Mouse (Mus musculus) erythroblast, embryonic 14.5 days (primary cell): Measurements from ENCODE around the gene Ndufab1. TPM values are rescaled to one million over a fixed set of nuclear protein-coding genes. Genes with fewer than 3 reads are reported as not detected.

Source experiments
- H3K27me3 ChIP-seq: 2 replicates; pipeline ENCODE4 v1.6.1; 2012; ENCODE audit warnings: inconsistent platforms; ENCODE audit not compliant: control insufficient read depth
- H3K36me3 ChIP-seq: 2 replicates; pipeline ENCODE4 v1.6.1; 2012; ENCODE audit warnings: mild to moderate bottlenecking, inconsistent platforms; ENCODE audit not compliant: control insufficient read depth
- H3K4me1 ChIP-seq: 2 replicates; pipeline ENCODE4 v1.6.1; 2012; ENCODE audit warnings: inconsistent platforms; ENCODE audit not compliant: control insufficient read depth
- H3K4me3 ChIP-seq: replicated peaks from 2 replicates; pipeline ENCODE3; 2012; ENCODE audit warnings: moderate library complexity, mild to moderate bottlenecking, inconsistent platforms
- H3K9me3 ChIP-seq: 2 replicates; pipeline ENCODE4 v1.6.1; 2012; ENCODE audit warnings: low read length, inconsistent platforms, mixed read lengths; ENCODE audit not compliant: control insufficient read depth
- GATA1 ChIP-seq: IDR thresholded peaks from 2 replicates; pipeline ENCODE4 v1.6.1; 2012; ENCODE audit warnings: low read length, inconsistent platforms, mixed read lengths
- TAL1 ChIP-seq: IDR thresholded peaks from 3 replicates; pipeline ENCODE4 v1.6.1; 2012; ENCODE audit warnings: low read length, inconsistent platforms, mixed read lengths
- polyA plus RNA-seq: library from polyadenylated mRNA; stranded (reverse); fragments of >175 nt; gene quantifications from 2 replicates; pipeline ENCODE4 v1.2.3, GENCODE M21; 2012

Ndufab1 gene
- polyA plus RNA-seq = 79.8 and 110 TPM in 2 replicates

DNA sequence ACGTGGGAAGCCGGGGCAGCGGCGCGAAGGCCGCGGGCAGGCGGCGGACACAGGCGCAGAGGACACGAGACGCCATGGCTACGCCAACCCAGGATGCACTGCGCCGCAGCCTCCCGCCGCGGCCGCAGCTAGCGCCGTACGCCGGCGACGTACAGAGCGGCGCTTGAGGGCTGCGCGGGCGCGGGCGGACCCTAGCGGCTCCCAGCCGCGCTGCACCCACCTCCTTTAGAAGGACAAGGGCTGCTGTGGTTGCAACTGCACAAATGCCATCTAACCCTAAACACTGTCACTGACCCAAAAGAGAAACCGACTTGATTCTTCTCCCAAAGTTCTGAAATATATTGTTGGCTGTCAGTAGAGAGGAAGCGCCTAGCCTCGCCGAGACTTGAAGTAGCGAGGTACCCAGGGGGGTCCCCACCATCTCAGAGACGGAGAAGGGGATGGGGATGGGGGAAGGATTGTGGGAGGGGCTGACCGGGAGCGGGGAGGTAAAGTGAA, at the start of gene Ndufab1:
Gene Ndufab1, minus strand, starts transcription at position 140 of the 498 bp plus-strand sequence.
- peaks cover 31% of the 10 kb centered on the region for H3K36me3 ChIP-seq
- H3K27me3 ChIP-seq = no peaks in the 10 kb centered on the region
- no peaks in the 10 kb centered on the region for H3K9me3 ChIP-seq
- TF ChIP-seq GATA1 = no peak
- TF ChIP-seq TAL1 = no peak
- peaks cover 41% of the 10 kb centered on the region for H3K4me1 ChIP-seq
- peak within 1 kb of the TSS; percentile 82 for H3K4me3 ChIP-seq

DNA sequence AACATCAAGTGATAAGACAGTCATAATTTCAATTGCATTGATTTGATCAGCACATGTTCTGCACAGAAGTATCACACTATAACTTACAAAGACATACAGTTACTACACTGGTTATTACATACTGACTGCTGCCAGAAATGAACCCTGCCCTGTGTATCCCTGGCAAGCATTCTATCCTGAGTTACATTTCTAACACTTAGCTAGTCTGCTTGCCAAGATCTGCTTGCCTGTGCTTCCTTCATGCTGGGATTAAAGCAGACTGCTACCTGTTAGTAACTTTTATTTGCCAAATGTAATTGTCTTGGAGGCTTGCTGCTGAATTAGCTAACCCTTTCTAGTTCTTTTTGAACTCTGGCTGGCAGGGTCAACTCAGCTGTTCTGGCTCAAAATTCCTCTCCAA, 39.3 kb upstream of the Ndufab1 start:
- Histone ChIP-seq H3K4me1 (no peaks in the 10 kb centered on the region), H3K9me3 (no peaks in the 10 kb centered on the region), H3K27me3 (no peaks in the 10 kb centered on the region), H3K4me3 (no peak overlapping the region), H3K36me3 (peaks cover 95% of the 10 kb centered on the region)
- TF ChIP-seq GATA1 = no peak
- no peak for TF ChIP-seq TAL1

GRCm38 (mm10) chr7:122138190-122138589, 36.5 kb upstream of the Ndufab1 start:
- no peak for TF ChIP-seq GATA1
- H3K4me3 ChIP-seq = no peak overlapping the region
- H3K27me3 ChIP-seq = no peaks in the 10 kb centered on the region
- H3K36me3 ChIP-seq = peaks cover 86% of the 10 kb centered on the region
- H3K9me3 ChIP-seq = no peaks in the 10 kb centered on the region
- H3K4me1 ChIP-seq = peaks cover 9% of the 10 kb centered on the region

- Histone ChIP-seq H3K9me3 (no peaks in the 10 kb centered on the region), H3K36me3 (peaks cover 75% of the 10 kb centered on the region), H3K27me3 (no peaks in the 10 kb centered on the region), H3K4me3 (no peak overlapping the region), H3K4me1 (peaks cover 9% of the 10 kb centered on the region)
- TF ChIP-seq GATA1 = no peak
- TF ChIP-seq TAL1 = no peak
These were observed 35.4 kb upstream of the Ndufab1 start for GRCm38 (mm10) chr7:122137071-122137470.

DNA sequence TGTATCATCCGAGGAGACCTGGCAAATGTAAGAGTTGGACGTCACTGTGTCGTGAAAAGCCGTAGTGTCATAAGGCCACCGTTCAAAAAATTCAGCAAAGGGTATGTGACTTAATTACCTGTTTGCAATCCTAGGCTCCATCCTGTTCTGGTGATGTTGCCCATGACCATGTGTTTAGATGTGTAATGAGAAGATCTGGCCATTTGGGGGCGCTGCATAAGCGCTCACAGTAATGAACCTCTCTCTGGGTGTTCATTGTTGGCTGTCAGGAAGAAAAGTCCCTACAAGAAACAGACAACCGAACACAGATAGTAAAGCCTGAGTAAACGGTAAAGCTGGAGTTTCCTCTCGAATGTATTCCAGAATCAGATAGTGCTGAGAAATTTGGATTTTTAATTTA, 33.4 kb upstream of the Ndufab1 start:
- H3K9me3 ChIP-seq = no peaks in the 10 kb centered on the region
- peaks cover 64% of the 10 kb centered on the region for H3K36me3 ChIP-seq
- H3K27me3 ChIP-seq = no peaks in the 10 kb centered on the region
- no peak overlapping the region for H3K4me3 ChIP-seq
- TF ChIP-seq GATA1 = no peak
- peaks cover 21% of the 10 kb centered on the region for H3K4me1 ChIP-seq

GRCm38 (mm10) chr7:122133338-122133625, 31.6 kb upstream of the Ndufab1 start:
- Histone ChIP-seq H3K36me3 (peaks cover 64% of the 10 kb centered on the region), H3K27me3 (no peaks in the 10 kb centered on the region), H3K4me3 (peak overlapping the region; percentile 74), H3K9me3 (no peaks in the 10 kb centered on the region), H3K4me1 (peaks cover 21% of the 10 kb centered on the region)
- TF ChIP-seq TAL1 = no peak
- no peak for TF ChIP-seq GATA1

GRCm38 (mm10) chr7:122132497-122133337, 31.0 kb upstream of the Ndufab1 start, which contains the start of the genes Palb2 and Dctn5:
Gene Palb2 (minus strand): TSS chr7:122132985.
Gene Dctn5 (plus strand): TSS chr7:122133041.
- Histone ChIP-seq H3K9me3 (no peaks in the 10 kb centered on the region), H3K36me3 (peaks cover 64% of the 10 kb centered on the region), H3K27me3 (no peaks in the 10 kb centered on the region), H3K4me1 (peaks cover 21% of the 10 kb centered on the region), H3K4me3 (peak within 1 kb of the TSS; percentile 74)
- TF ChIP-seq GATA1 (no peak), TAL1 (no peak)

- Histone ChIP-seq H3K27me3 (no peaks in the 10 kb centered on the region), H3K9me3 (no peaks in the 10 kb centered on the region), H3K4me3 (peak overlapping the region; percentile 74), H3K4me1 (peaks cover 21% of the 10 kb centered on the region), H3K36me3 (peaks cover 64% of the 10 kb centered on the region)
- peak; percentile 55; the same call in 1 of the 2 replicates for TF ChIP-seq GATA1
- TF ChIP-seq TAL1 = no peak
These were observed 30.1 kb upstream of the Ndufab1 start for GRCm38 (mm10) chr7:122131834-122132233.

- peaks cover 88% of the 10 kb centered on the region for H3K36me3 ChIP-seq
- H3K9me3 ChIP-seq = no peaks in the 10 kb centered on the region
- TF ChIP-seq GATA1 (no peak), TAL1 (no peak)
- H3K27me3 ChIP-seq = no peaks in the 10 kb centered on the region
- no peak overlapping the region for H3K4me3 ChIP-seq
- H3K4me1 ChIP-seq = peaks cover 11% of the 10 kb centered on the region
These were observed 25.3 kb upstream of the Ndufab1 start for GRCm38 (mm10) chr7:122126946-122127345.

- H3K36me3 ChIP-seq = peaks cover 98% of the 10 kb centered on the region
- H3K4me1 ChIP-seq = no peaks in the 10 kb centered on the region; the same call in 1 of the 2 replicates
- H3K9me3 ChIP-seq = no peaks in the 10 kb centered on the region
- H3K27me3 ChIP-seq = no peaks in the 10 kb centered on the region
- TF ChIP-seq GATA1 = no peak
- no peak for TF ChIP-seq TAL1
- no peak overlapping the region for H3K4me3 ChIP-seq
These were observed 23.9 kb upstream of the Ndufab1 start for GRCm38 (mm10) chr7:122125636-122126035.
